Mouse (Mus musculus) lung, postnatal 0 days (tissue): ENCODE data around the gene Zfp788.
"Not testable (repeated sequence)": the region's sequence is repeated elsewhere in the genome, so short reads cannot be mapped to it uniquely, and the experiment has no call there.

Source experiments
- CTCF ChIP-seq: IDR thresholded peaks from 2 replicates; pipeline ENCODE4 v1.5.1; 2016; ENCODE audit warnings: antibody characterized with exemption, mild to moderate bottlenecking
- EP300 ChIP-seq: IDR thresholded peaks from 2 replicates; pipeline ENCODE4 v1.6.1; 2016; ENCODE audit warnings: antibody characterized with exemption, mild to moderate bottlenecking, control low read depth

GRCm38 (mm10) chr7:41616241-41616640, 16.8 kb upstream of the Zfp788 start:
- TF ChIP-seq CTCF, EP300: not testable (repeated sequence)
